Comparison of ENCODE assay signal across 11 mouse cellular contexts in the genomic region with DNA sequence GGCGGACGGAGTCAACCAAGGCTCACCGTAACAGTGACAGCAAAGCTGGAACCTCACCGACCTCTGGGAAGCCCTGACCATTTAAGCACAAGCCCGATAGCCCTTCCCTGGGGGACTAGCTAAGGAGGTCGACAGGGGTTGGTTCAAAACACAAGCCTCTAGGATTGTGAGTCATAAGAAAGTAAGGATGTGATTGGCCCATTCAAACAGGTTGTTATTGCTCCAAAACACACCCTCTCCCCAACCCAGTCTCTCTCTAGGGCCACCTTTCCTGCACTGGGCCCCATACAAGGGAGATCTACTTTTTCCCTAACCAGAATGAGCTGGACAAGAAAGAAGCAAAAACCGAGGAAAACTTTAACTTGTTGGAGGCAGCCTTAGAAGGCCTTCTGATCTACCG.
"Had no signal": no experiment of that assay in that cellular context is flagged by ENCODE, and none has a peak within 500 bp of the region (broad histone marks: within the 10 kb centered on the region; RNA-seq: fewer than 3 reads in every experiment).

No protein-coding gene starts in this region.

- H3K27ac ChIP-seq: kidney, embryonic 15.5 days; left cerebral cortex, adult 2 months; liver, embryonic 13.5 days had no signal

- H3K9ac ChIP-seq: kidney, embryonic 15.5 days; liver, embryonic 13.5 days had no signal

- H3K9me3 ChIP-seq: liver, embryonic 13.5 days had no signal

- H3K27me3 ChIP-seq: kidney, embryonic 15.5 days; liver, embryonic 13.5 days had no signal

- DNase-seq: kidney, adult 2 months; kidney, postnatal 10 days; kidney, postnatal 36 days; layer of hippocampus, postnatal 36 days; liver, embryonic 13.5 days; lung, adult 2 months; lung, postnatal 14 days; lung, postnatal 4 days; midbrain, embryonic 14.5 days had no signal

- H3K4me3 ChIP-seq: kidney, embryonic 15.5 days; left cerebral cortex, adult 2 months; liver, embryonic 13.5 days had no signal

- H3K4me1 ChIP-seq: kidney, embryonic 15.5 days; liver, embryonic 13.5 days had no signal

- H3K36me3 ChIP-seq: liver, embryonic 13.5 days had no signal
